Mouse (Mus musculus): ENCODE measurements around the gene Col13a1. TPM values are rescaled to one million over a fixed set of nuclear protein-coding genes. Genes with fewer than 3 reads are reported as not detected.
A peak's percentile ranks its signal among the peaks of the same experiment; 100 is the strongest.

Col13a1 gene
- 2.8 and 3.2 TPM in 2 replicates for polyA plus RNA-seq (2015; fragmentation: Nextera tagmentation; extraction: Ambion mirVana)

DNA sequence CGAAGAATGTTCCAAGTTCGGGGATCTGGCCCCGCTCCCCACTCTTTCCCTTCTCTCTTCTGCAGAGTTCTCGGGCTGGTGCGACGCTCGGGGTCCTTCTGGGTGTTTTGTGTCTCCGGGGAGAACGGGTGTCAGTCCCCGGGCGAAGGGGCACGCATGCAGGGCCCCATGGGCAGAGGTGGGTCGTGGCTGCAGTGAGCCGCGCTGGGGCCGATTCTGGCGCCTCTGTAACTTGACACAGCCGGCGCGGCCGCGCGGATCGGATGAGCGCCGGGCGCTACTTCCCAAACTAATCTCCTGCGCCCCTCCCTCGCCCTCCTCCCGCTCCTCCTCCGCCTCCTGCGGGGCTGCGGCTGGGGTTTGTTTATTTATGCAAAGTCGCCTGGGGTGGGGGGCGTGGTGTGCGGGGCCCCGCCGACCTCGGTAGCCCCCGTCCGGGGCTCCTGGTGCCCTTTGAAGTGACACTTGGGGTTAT lies at the start of gene Col13a1:
Gene Col13a1 (minus strand): TSS at position 243 of the 475 bp plus-strand sequence.
- Histone ChIP-seq H3K4me3 (peak within 1 kb of the TSS; percentile 41), H3K4me1 (replicated peaks) (peaks cover 29% of the 10 kb centered on the region), H3K9ac (peak within 1 kb of the TSS; percentile 58), H3K27ac (replicated peaks) (no peak within 1 kb of the TSS), H3K27me3 (peaks cover 79% of the 10 kb centered on the region), H3K9me3 (no peaks in the 10 kb centered on the region), H3K4me2 (peak within 1 kb of the TSS; percentile 68), H3K36me3 (no peaks in the 10 kb centered on the region)
- WGBS = under 1% methylated on average over 41 of the region's 41 CpGs
- ATAC-seq (ENCODE audit: low read depth) = no peak

DNA sequence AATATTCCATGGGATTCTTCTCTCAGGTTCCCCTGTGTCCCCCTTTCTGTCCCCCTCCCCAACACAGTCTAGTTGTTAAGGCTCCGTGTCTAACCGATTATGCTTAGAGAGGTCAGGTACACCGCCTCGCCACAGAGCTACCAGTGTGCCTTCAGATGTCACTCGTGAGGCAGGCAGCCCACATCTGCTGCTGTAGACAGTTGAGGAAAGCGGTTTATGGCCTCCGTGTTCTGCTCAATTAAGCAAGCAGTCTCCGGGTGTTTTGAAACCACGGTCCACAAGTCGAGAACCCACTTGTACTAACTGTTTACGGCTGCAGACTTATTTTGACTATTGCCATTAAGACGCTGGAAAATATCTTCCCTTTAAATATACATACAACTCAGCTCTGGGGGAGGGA lies 48.8 kb upstream of the Col13a1 start:
- no peak overlapping the region for H3K4me3 ChIP-seq
- H3K27me3 ChIP-seq = no peaks in the 10 kb centered on the region
- no peak overlapping the region for H3K27ac ChIP-seq (replicated peaks)
- H3K36me3 ChIP-seq = no peaks in the 10 kb centered on the region
- WGBS = 42% methylated on average over 12 of the region's 12 CpGs
- H3K9ac ChIP-seq = no peak overlapping the region
- no peaks in the 10 kb centered on the region for H3K9me3 ChIP-seq
- H3K4me1 ChIP-seq (replicated peaks) = peaks cover 9% of the 10 kb centered on the region; the same call in 1 of the 2 replicates
- H3K4me2 ChIP-seq = no peak overlapping the region
- 0 out of 2 replicates have a peak, but pooled peaks have one; percentile 40 for ATAC-seq (ENCODE audit: low read depth)

DNA sequence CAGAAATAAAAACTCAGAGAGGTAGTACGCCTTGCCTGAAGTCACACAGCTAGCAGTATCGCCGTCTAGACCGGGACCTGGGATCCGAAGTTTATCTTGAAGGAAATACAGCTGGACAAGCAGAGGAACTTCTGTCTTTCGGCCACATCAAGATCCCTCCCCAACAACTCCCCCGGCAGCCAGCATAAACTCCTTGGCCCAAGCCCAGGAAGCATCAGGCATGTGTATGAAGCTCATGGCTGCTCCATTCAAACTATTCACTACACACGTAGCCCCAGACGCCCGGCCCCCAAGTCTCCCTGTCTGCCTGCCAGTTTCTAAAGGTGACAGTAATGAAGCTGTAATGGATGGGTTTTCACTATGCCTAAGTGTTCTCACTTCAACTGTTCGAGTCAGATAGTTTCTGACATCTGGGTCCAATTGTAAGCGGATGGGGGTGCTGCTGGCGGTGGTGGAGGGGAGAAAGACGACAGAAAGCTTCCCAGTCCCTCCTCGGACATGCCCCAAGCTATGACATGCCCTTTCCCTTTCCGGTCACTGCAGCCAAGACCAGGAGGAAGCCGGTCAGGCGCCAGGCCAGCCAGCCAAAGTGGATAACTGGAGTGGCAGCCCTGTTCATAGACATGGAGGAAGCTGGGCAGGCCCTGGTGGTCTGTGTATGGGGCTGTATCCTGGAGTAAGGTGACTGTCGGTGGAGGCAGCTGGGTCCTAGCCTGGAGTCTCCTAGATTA lies 45.1 kb upstream of the Col13a1 start:
- H3K27ac ChIP-seq (replicated peaks) = no peak overlapping the region
- H3K27me3 ChIP-seq = no peaks in the 10 kb centered on the region
- H3K4me2 ChIP-seq = no peak overlapping the region
- no peak overlapping the region for H3K9ac ChIP-seq
- no peaks in the 10 kb centered on the region for H3K9me3 ChIP-seq
- no peaks in the 10 kb centered on the region for H3K36me3 ChIP-seq
- 55% methylated on average over 19 of the region's 19 CpGs for WGBS
- no peak for ATAC-seq (ENCODE audit: low read depth)
- peaks cover 14% of the 10 kb centered on the region; the same call in 1 of the 2 replicates for H3K4me1 ChIP-seq (replicated peaks)
- no peak overlapping the region for H3K4me3 ChIP-seq

DNA sequence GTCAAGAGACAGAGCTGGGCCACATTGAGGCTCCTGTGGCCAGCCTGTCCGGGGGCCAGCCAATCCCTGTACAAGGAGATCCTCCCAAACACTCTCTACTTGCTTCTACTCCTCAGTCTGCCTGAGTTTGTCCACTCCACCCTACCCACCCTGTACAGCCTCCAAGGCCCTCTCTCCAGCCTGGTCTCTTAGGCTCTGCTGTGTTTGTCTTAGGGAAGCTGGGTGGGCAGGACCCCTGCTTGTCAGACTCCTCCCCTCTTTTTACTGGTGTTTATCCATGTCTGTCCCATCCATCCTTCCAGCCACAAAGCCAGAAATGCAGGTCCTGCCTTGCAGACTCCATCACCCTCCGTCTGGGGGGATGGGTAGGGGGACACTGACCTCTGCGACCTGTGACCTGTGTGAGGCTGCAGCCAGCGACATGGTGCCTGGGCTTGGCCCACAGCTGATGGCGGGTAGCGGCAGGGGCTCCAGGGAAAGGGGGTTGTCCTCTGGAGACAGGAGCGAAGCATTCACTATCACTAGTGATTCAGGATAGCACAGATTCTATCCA lies 41.2 kb upstream of the Col13a1 start:
- Histone ChIP-seq H3K27ac (replicated peaks) (no peak overlapping the region), H3K36me3 (no peaks in the 10 kb centered on the region), H3K9ac (no peak overlapping the region), H3K27me3 (no peaks in the 10 kb centered on the region), H3K4me1 (replicated peaks) (peaks cover 22% of the 10 kb centered on the region), H3K4me2 (no peak overlapping the region), H3K9me3 (no peaks in the 10 kb centered on the region), H3K4me3 (no peak overlapping the region)
- no peak for ATAC-seq (ENCODE audit: low read depth)
- 18% methylated on average over 7 of the region's 7 CpGs for WGBS

DNA sequence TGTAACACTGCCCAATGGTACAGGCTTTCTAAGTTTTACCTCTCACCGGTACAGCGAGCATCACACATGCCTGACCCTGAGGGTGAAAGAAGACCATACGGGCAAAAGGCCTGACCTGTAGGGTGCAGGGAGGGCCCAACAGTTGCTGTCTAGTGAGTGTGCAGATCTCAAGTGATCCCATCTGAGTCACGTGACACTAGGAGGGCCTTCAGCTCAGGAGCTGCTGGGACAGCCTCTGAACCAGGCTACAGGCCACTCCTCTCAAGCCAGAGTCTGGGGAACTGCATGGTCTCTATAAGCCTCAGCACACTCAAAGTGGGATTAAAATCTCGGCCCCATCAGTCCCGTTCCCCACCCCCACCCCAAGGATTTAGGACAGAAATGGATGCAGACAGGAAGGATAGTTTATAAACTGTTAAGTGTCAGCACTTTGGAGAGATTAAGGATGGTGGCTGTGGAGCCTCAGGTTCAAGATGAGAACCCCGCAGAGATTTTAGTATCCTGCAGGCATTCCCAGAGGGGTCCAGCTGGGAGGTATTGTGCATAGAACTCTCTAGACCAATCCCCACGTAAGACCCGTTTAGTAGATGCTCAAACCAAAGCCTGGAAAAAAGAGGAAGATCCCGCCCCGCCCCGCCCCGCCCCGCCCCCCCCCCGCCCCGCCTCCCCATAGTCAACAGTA lies 40.6 kb upstream of the Col13a1 start:
- H3K9me3 ChIP-seq = no peaks in the 10 kb centered on the region
- H3K4me3 ChIP-seq = no peak overlapping the region
- WGBS = 23% methylated on average over 16 of the region's 16 CpGs
- no peak overlapping the region for H3K9ac ChIP-seq
- peaks cover 22% of the 10 kb centered on the region for H3K4me1 ChIP-seq (replicated peaks)
- no peaks in the 10 kb centered on the region for H3K27me3 ChIP-seq
- no peaks in the 10 kb centered on the region for H3K36me3 ChIP-seq
- H3K27ac ChIP-seq (replicated peaks) = no peak overlapping the region
- no peak overlapping the region for H3K4me2 ChIP-seq
- no peak for ATAC-seq (ENCODE audit: low read depth)

DNA sequence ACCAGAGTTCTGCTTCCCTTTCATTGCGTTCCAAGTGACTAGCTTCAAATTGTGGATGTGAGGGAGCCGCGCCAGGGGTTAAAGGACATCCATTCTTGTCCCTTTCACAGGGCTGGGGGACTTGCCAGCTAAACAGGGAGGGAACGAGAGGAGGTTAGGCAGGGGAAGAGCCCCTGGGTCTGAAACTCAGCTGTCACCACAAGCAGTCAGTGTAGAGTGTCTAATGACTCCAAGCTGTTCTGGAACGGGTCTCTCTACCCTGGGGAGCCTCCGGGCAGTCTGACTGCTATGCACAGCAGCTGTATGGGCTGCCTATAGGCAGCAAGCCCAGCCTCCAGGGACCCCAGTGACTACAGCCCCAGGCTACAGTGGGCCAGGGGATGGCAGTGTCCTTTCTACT lies 38.0 kb upstream of the Col13a1 start:
- peaks cover 13% of the 10 kb centered on the region for H3K4me1 ChIP-seq (replicated peaks)
- H3K36me3 ChIP-seq = no peaks in the 10 kb centered on the region
- H3K9ac ChIP-seq = no peak overlapping the region; the same call in 1 of the 2 replicates
- no peak overlapping the region for H3K4me2 ChIP-seq
- peak; percentile 76; the same call in 1 of the 2 replicates for ATAC-seq (ENCODE audit: low read depth)
- no peaks in the 10 kb centered on the region for H3K9me3 ChIP-seq
- WGBS = 28% methylated on average over 6 of the region's 6 CpGs
- H3K27ac ChIP-seq (replicated peaks) = peak overlapping the region; percentile 38
- no peaks in the 10 kb centered on the region for H3K27me3 ChIP-seq
- H3K4me3 ChIP-seq = no peak overlapping the region

DNA sequence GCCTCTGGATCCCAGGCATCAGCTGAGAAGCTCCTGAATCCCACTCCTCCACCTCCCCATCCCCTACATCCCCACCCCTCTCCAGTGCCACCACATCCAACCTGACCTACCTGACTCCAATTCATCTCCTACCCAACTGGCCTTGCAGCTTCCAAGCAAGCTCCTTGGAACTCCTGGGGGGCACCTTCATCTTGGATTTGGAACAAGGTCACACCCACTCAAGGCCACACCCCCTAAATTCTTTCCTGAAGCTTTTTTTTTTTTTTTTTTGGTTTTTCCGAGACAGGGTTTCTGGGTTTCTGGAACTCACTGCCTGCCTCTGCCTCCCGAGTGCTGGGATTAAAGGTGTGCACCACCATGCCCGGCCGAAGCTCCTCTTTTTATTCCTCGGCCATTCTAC lies 34.3 kb upstream of the Col13a1 start:
- H3K4me3 ChIP-seq = no peak overlapping the region
- no peak overlapping the region for H3K4me2 ChIP-seq
- ATAC-seq (ENCODE audit: low read depth) = no peak
- no peak overlapping the region for H3K27ac ChIP-seq (replicated peaks)
- H3K36me3 ChIP-seq = no peaks in the 10 kb centered on the region
- no peaks in the 10 kb centered on the region for H3K9me3 ChIP-seq
- peaks cover 9% of the 10 kb centered on the region for H3K4me1 ChIP-seq (replicated peaks)
- no peaks in the 10 kb centered on the region; the same call in 1 of the 2 replicates for H3K27me3 ChIP-seq
- H3K9ac ChIP-seq = no peak overlapping the region
- 81% methylated on average over 5 of the region's 5 CpGs for WGBS

DNA sequence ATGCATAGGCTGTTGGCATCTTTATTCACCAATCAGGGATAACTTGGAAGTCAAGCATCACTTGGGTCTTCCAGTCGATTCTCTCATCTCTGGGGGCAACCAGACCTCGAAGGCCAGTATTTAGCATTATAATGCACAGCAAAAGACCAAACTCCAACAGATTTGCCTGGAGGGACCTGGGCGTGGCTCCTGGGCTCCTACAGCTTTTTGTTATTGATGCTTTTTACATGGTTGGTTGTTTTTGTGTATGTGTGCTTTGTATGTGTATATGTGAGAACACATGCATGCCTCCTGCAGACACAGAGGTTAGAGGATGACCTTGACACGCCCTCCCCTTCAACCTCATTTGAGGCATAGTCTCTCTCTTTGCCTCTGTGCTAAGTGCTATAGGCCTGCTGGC lies 33.5 kb upstream of the Col13a1 start:
- no peak overlapping the region for H3K27ac ChIP-seq (replicated peaks)
- no peak overlapping the region for H3K9ac ChIP-seq
- H3K4me1 ChIP-seq (replicated peaks) = peaks cover 7% of the 10 kb centered on the region
- H3K27me3 ChIP-seq = no peaks in the 10 kb centered on the region; the same call in 1 of the 2 replicates
- no peak overlapping the region for H3K4me2 ChIP-seq
- no peak for ATAC-seq (ENCODE audit: low read depth)
- WGBS = 76% methylated on average over 4 of the region's 4 CpGs
- H3K9me3 ChIP-seq = no peaks in the 10 kb centered on the region
- H3K36me3 ChIP-seq = no peaks in the 10 kb centered on the region
- no peak overlapping the region for H3K4me3 ChIP-seq

DNA sequence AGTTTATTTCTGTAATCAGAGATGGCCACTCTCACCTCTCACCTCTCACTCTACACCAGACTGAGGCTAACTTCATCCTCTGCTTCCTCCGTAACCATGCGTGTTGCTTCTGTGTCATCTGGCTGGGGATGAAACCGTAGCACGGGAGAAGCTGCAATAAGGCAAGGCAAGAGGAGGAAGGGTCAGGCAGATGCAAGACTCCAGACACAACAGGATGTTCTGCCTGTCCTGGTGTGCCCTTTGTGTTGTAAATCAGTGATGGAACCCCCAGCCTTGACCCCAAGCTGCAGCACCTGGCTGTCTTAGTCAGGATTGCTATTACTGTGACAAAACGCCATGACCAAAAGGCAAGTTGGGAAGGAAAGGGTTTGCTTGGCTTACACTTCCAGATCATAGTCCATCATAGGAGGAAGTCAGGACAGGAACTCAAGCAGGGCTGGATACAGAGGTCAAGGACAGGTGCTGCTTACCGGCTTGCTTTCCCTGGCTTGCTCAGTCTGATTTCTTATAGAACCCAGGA lies 31.1 kb upstream of the Col13a1 start:
- H3K27ac ChIP-seq (replicated peaks) = no peak overlapping the region
- ATAC-seq (ENCODE audit: low read depth) = no peak
- 72% methylated on average over 6 of the region's 6 CpGs for WGBS

DNA sequence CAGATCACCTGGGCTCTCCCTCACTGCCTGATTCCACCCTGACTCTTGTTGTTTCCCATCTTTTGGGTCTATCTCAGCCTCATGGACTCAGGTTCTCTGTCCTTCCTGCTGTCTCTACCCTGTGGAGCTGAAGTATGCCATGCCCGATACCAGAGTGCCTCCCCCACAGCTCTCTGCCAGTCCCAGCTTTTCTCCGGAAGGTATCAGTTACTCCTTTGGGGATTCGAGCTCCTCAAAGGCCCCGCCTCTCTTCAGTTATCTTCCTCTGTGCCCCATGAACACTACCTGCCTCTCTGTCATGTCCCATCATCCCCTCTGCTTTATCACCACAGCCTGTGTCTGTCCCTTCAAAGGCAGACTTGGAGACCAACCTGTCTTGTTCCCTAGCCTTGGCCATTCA lies 29.1 kb upstream of the Col13a1 start:
- H3K36me3 ChIP-seq = no peaks in the 10 kb centered on the region
- H3K4me3 ChIP-seq = no peak overlapping the region
- ATAC-seq (ENCODE audit: low read depth) = no peak
- no peak overlapping the region for H3K27ac ChIP-seq (replicated peaks)
- H3K9me3 ChIP-seq = no peaks in the 10 kb centered on the region
- no peaks in the 10 kb centered on the region; the same call in 1 of the 2 replicates for H3K27me3 ChIP-seq
- no peaks in the 10 kb centered on the region for H3K4me1 ChIP-seq (replicated peaks)
- whole genome bisulfite sequencing = 86% methylated on average over 4 of the region's 4 CpGs
- no peak overlapping the region for H3K4me2 ChIP-seq
- H3K9ac ChIP-seq = no peak overlapping the region

More for the DNA sequence above, 31.1 kb upstream of the Col13a1 start:
- no peaks in the 10 kb centered on the region for H3K9me3 ChIP-seq
- H3K4me1 ChIP-seq (replicated peaks) = no peaks in the 10 kb centered on the region
- no peaks in the 10 kb centered on the region; the same call in 1 of the 2 replicates for H3K27me3 ChIP-seq
- no peak overlapping the region for H3K4me3 ChIP-seq
- H3K9ac ChIP-seq = no peak overlapping the region
- H3K36me3 ChIP-seq = no peaks in the 10 kb centered on the region
- H3K4me2 ChIP-seq = no peak overlapping the region

DNA sequence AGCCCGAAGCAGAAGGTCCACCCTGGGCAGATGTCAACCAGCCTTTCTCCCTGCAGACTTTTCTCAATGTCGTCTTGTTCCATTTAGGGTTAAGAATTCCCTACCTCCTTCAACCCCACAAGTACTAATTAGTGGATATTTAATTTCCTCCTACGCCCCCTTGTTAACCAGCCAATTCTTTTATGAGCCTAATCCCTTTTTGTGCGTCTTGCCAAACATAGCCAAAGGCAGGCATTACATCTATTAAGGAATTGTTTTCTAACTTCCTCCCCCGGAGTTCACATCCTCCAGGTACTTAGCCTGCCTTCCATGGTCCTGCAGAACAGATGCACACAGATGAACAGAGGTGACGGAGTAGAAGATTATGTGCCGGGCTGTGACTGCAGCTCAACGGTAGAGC lies 27.5 kb upstream of the Col13a1 start:
- no peaks in the 10 kb centered on the region; the same call in 1 of the 2 replicates for H3K27me3 ChIP-seq

DNA sequence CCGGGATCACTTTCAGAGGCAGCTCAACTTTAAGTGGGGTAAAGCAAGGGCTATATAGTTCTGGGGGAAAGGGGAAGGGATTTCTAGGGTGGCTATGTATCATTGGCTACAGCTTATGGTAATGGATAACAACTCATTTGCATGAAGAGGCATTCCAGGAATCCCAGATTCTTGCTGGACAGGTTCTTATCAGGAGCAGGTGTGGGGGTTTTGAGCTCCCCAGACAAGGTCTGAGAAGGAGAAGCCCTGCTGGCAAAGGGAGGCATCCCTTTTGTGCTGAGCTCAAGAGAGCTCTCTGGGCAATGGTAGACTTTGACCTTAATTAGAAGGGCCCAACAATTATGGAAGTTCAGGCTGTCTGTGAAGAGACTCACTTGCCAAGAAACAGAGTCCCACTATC lies 21.3 kb upstream of the Col13a1 start:
- ATAC-seq (ENCODE audit: low read depth) = no peak
- Histone ChIP-seq H3K27ac (replicated peaks) (no peak overlapping the region), H3K9me3 (no peaks in the 10 kb centered on the region), H3K9ac (no peak overlapping the region), H3K4me2 (no peak overlapping the region), H3K36me3 (no peaks in the 10 kb centered on the region), H3K4me1 (replicated peaks) (no peaks in the 10 kb centered on the region), H3K27me3 (no peaks in the 10 kb centered on the region), H3K4me3 (no peak overlapping the region)
- 100% methylated on average over 1 of the region's 1 CpGs for WGBS

More for the DNA sequence above, 27.5 kb upstream of the Col13a1 start:
- no peak overlapping the region for H3K27ac ChIP-seq (replicated peaks)
- H3K9ac ChIP-seq = no peak overlapping the region
- H3K36me3 ChIP-seq = no peaks in the 10 kb centered on the region
- WGBS = 77% methylated on average over 8 of the region's 8 CpGs
- no peak for ATAC-seq (ENCODE audit: low read depth)
- no peak overlapping the region for H3K4me3 ChIP-seq
- no peak overlapping the region for H3K4me2 ChIP-seq
- H3K4me1 ChIP-seq (replicated peaks) = no peaks in the 10 kb centered on the region
- H3K9me3 ChIP-seq = no peaks in the 10 kb centered on the region
